Mouse (Mus musculus) midbrain, postnatal 0 days (tissue): ENCODE data around the gene Nhlrc2. TPM values are rescaled to one million over a fixed set of nuclear protein-coding genes. Genes with fewer than 3 reads are reported as not detected.
"Not testable (repeated sequence)": the region's sequence is repeated elsewhere in the genome, so short reads cannot be mapped to it uniquely, and the experiment has no call there.

Source experiments
- ATAC-seq: fragments of 200-750 bp; cut with Nextera tagmentation; 2 replicates; pipeline ENCODE4 v1.8.0; 2017; ENCODE audit warnings: moderate number of reproducible peaks, mild to moderate bottlenecking, moderate TSS enrichment, moderate library complexity; ENCODE audit not compliant: low FRiP score
- DNase-seq: peaks from one replicate; pipeline ENCODE4 v3.0.0-alpha.2; 2015; ENCODE audit warnings: low spot score
- H3K27ac ChIP-seq: fragments of 300-500 bp; sonication (generic); 2 replicates; pipeline ENCODE4 v1.5.1; 2014; ENCODE audit warnings: low read depth, mild to moderate bottlenecking, low read length, mixed read lengths
- H3K27me3 ChIP-seq: fragments of 300-500 bp; sonication (generic); 2 replicates; pipeline ENCODE4 v1.6.1; 2014; ENCODE audit warnings: low read length, control low read depth, mixed read lengths; ENCODE audit not compliant: insufficient read depth
- H3K36me3 ChIP-seq: fragments of 300-500 bp; sonication (generic); 2 replicates; pipeline ENCODE4 v1.6.1; 2014; ENCODE audit warnings: low read length, control low read depth, mixed read lengths; ENCODE audit not compliant: insufficient read depth
- H3K4me1 ChIP-seq: fragments of 300-500 bp; sonication (generic); 2 replicates; pipeline ENCODE4 v1.6.1; 2014; ENCODE audit warnings: mild to moderate bottlenecking, control low read depth, antibody characterized with exemption, low read length, mixed read lengths; ENCODE audit not compliant: insufficient read depth
- H3K4me2 ChIP-seq: fragments of 300-500 bp; sonication (generic); 2 replicates; pipeline ENCODE4 v1.6.1; 2014; ENCODE audit warnings: low read depth, mild to moderate bottlenecking, low read length, mixed read lengths; ENCODE audit not compliant: poor library complexity, severe bottlenecking
- H3K4me3 ChIP-seq: fragments of 300-500 bp; sonication (generic); 2 replicates; pipeline ENCODE4 v1.5.1; 2014; ENCODE audit warnings: low read depth, mild to moderate bottlenecking, low read length, moderate library complexity
- H3K9ac ChIP-seq: fragments of 300-500 bp; sonication (generic); replicated peaks from 2 replicates; pipeline ENCODE4 v1.6.1; 2014; ENCODE audit warnings: mild to moderate bottlenecking, low read length, moderate library complexity, mixed read lengths; ENCODE audit not compliant: poor library complexity, severe bottlenecking
- H3K9me3 ChIP-seq: fragments of 300-500 bp; sonication (generic); 2 replicates; pipeline ENCODE4 v1.6.1; 2016; ENCODE audit warnings: low read length, control low read depth
- CTCF ChIP-seq: IDR thresholded peaks from 2 replicates; pipeline ENCODE4 v1.5.1; 2016; ENCODE audit warnings: antibody characterized with exemption, mild to moderate bottlenecking
- WGBS: fragments of 180-500 bp; shearing (Covaris S2); extraction: QIAGEN DNeasy Blood & Tissue Kit; methylation state at CpG from one replicate; pipeline ENCODE4 v1.1.7; 2014; 5-methylcytosine and 5-hydroxymethylcytosine counted together
- polyA plus RNA-seq: library from polyadenylated mRNA; unstranded; fragments of >200 nt; fragmentation: Nextera tagmentation; extraction: Ambion mirVana; gene quantifications from 2 replicates; pipeline ENCODE4 v1.2.1, GENCODE M21; 2015
- total RNA-seq: library from RNA; depleted of rRNA; stranded (reverse); fragments of >200 nt; gene quantifications from 2 replicates; pipeline ENCODE4 v1.2.3, GENCODE M21; 2014; rRNA removed

Gene Nhlrc2
- total RNA-seq = 9.9 and 12.0 TPM in 2 replicates
- polyA plus RNA-seq = 5.6 and 6.6 TPM in 2 replicates

GRCm38 (mm10) chr19:56548230-56549032, at the start of gene Nhlrc2:
Gene Nhlrc2 (plus strand): TSS chr19:56548261.
- Histone ChIP-seq H3K4me1 (peaks cover 4% of the 10 kb centered on the region), H3K36me3 (peaks cover 13% of the 10 kb centered on the region; the same call in 1 of the 2 replicates), H3K9ac (peak within 1 kb of the TSS; percentile 92), H3K4me2 (peak within 1 kb of the TSS; percentile 65), H3K27me3 (no peaks in the 10 kb centered on the region), H3K27ac (peak within 1 kb of the TSS; percentile 83), H3K4me3 (peak within 1 kb of the TSS; percentile 78), H3K9me3 (no peaks in the 10 kb centered on the region)
- TF ChIP-seq CTCF = 0 out of 2 replicates have a peak, but pooled peaks have one; percentile 2
- whole genome bisulfite sequencing = under 1% methylated on average over 68 of the region's 69 CpGs
- DNase-seq (peak; percentile 86), ATAC-seq (peak; percentile 87)

DNA sequence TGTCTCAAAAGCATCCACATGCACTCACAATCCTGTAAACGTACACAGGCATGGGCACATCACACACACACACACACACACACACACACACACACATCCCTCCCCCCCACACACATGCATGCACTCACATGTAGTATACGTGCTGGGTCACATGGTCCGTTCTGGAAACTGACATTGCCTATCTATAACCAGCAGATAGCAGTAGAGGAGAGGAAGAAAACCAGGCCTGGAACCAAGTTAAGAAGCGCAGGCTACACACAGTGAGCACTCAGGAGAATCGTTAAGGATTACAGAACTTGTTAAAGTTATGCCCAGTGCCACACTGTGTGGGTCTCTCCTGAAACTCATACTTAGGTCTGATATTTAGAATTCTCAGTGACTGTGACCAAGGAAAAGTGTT, 45.0 kb upstream of the Nhlrc2 start:
- no CpG with 5 or more reads among the region's 5 CpGs for WGBS

DNA sequence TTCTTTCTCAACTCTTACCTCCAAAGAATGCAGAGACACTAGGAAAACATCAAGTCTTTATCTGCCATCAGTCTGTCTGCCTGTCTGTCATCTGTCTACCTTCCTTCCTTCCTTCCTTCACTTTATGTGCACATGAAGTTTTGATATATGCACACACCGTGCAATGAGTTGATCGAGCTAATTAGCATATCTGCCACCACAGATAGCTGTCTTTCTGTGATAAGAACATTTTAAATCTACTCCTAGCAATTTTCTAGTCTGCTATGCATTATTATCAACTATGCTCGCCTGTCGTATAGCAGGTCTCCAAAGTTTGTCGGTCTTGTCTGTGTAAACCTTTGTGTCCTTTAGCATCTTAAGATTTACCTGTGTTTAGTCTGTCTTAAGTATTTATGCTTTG, 44.5 kb upstream of the Nhlrc2 start:
- not testable (repeated sequence) for H3K36me3 ChIP-seq, H3K9ac ChIP-seq, H3K4me3 ChIP-seq, H3K9me3 ChIP-seq, H3K4me1 ChIP-seq, ATAC-seq, H3K27me3 ChIP-seq, H3K27ac ChIP-seq, DNase-seq, H3K4me2 ChIP-seq
- WGBS = no CpG with 5 or more reads among the region's 5 CpGs

More for the DNA sequence above, 45.0 kb upstream of the Nhlrc2 start:
- H3K4me3 ChIP-seq, H3K27me3 ChIP-seq, DNase-seq, ATAC-seq, H3K4me1 ChIP-seq, H3K9me3 ChIP-seq, H3K27ac ChIP-seq, H3K9ac ChIP-seq, H3K36me3 ChIP-seq, H3K4me2 ChIP-seq: not testable (repeated sequence)

- DNase-seq, H3K4me3 ChIP-seq, ATAC-seq, H3K27me3 ChIP-seq, H3K4me2 ChIP-seq, H3K4me1 ChIP-seq, H3K9ac ChIP-seq, H3K36me3 ChIP-seq, H3K9me3 ChIP-seq, H3K27ac ChIP-seq: not testable (repeated sequence)
- WGBS = no CpG with 5 or more reads among the region's 4 CpGs
Observed at GRCm38 (mm10) chr19:56511207-56511606, 36.9 kb upstream of the Nhlrc2 start.

DNA sequence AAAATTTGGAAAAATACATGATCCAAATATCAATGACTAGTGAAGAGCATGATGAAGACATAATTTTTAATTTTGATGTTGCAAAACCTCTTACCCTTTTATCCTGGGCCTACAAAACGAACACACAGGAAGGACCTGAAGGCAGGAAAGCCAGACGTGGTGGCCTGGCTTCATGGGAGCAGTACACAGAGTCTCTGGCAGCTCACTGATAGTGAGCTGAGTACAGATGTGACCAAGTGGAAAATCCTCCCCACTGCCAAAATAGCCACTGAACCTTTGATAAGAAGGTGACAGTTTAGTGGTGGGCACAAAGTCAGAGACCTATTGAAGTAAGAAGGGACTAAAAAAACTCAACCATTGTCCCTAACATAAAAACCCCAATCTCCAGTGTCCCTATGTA, 34.5 kb upstream of the Nhlrc2 start:
- H3K36me3 ChIP-seq, ATAC-seq, H3K27ac ChIP-seq, H3K27me3 ChIP-seq, H3K9ac ChIP-seq, DNase-seq, H3K4me1 ChIP-seq, H3K4me3 ChIP-seq, H3K9me3 ChIP-seq, H3K4me2 ChIP-seq: not testable (repeated sequence)
- no CpG with 5 or more reads among the region's 2 CpGs for WGBS

GRCm38 (mm10) chr19:56519408-56519807, 28.7 kb upstream of the Nhlrc2 start:
- H3K27me3 ChIP-seq, H3K4me1 ChIP-seq, H3K4me2 ChIP-seq, H3K27ac ChIP-seq, ATAC-seq, DNase-seq, H3K36me3 ChIP-seq, H3K4me3 ChIP-seq, H3K9me3 ChIP-seq, H3K9ac ChIP-seq: not testable (repeated sequence)
- WGBS = no CpG with 5 or more reads among the region's 7 CpGs

DNA sequence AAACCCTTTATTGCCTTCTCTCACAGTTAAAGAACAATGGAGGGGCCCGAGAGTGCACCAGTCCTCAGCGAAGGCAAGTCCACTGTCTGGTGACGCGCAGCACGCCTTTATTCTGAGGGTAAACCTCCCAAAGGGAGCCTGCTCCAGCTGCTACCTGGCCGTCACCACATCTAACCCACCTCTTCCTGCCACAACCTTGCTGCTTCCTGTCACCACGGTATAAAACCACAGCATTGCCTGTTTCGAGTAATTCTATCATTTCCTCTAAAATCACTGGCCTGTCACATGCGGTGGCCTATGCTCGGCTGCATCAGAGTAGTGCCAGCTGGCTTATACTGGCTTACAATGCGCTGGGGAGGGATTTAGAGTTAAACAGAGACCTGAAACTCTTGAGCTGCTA, 17.5 kb upstream of the Nhlrc2 start:
- ATAC-seq, H3K4me1 ChIP-seq, H3K9me3 ChIP-seq, H3K27me3 ChIP-seq, H3K4me2 ChIP-seq, H3K27ac ChIP-seq, H3K4me3 ChIP-seq, H3K36me3 ChIP-seq, DNase-seq, H3K9ac ChIP-seq: not testable (repeated sequence)
- WGBS = no CpG with 5 or more reads among the region's 11 CpGs
